Mouse (Mus musculus) cerebellum, postnatal 36 days (tissue): ENCODE results near the gene Tbc1d22a.
A peak's percentile ranks its signal among the peaks of the same experiment; 100 is the strongest.
"Not testable (repeated sequence)": the region's sequence is repeated elsewhere in the genome, so short reads cannot be mapped to it uniquely, and the experiment has no call there.

ENCODE experiments used
- DNase-seq, 2 experiments: peaks; one replicate each; pipeline ENCODE4 v3.0.0; 2021 to 2022; ENCODE audit warnings: mixed read lengths in 2 of 2

Tbc1d22a gene

DNA sequence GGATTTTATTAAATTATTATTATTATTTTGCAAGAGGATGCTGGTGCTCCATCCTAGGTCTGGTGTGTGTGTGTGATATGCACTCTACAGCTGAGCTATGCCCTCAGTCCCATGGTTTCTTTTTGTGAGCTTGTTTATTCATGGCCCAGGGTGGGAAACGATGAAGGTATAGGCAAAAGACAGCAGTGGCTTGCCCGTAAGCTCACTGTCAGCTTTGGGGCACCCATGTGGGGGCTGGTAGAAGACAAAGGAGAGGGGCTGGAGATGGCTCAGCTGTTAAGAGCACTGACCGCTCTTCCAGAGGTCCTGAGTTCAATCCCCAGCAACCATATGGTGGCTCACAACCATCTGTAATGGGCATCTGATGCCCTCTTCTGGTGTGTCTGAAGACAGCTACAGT lies 32.9 kb upstream of the Tbc1d22a start:
- not testable (repeated sequence) for DNase-seq

DNA sequence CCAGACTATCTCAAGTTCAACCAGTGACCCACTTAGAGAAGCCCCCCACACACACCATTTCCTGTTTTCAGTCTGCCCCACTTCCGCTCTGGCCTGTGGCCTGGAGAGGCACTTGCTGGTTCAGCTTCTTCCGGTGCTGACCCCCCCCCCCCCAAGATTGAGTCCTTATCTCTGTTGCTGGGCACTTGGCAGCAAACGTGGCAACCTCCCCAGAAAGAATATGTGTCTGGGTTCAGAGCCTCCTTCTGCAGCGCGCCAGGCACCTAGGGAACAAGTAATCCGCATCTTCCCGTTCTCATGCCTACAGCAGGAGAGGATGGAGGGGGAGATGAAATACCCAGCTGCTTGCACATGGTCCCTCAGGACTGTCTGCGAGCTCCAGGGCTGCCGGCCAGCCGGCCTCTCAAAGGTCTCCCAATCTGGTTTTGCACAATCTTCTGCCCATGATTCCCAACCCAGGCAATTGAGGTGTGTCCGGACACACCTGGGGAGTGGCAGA lies 32.3 kb upstream of the Tbc1d22a start:
- peak in 1 of 2 experiments; percentile 32 for DNase-seq

DNA sequence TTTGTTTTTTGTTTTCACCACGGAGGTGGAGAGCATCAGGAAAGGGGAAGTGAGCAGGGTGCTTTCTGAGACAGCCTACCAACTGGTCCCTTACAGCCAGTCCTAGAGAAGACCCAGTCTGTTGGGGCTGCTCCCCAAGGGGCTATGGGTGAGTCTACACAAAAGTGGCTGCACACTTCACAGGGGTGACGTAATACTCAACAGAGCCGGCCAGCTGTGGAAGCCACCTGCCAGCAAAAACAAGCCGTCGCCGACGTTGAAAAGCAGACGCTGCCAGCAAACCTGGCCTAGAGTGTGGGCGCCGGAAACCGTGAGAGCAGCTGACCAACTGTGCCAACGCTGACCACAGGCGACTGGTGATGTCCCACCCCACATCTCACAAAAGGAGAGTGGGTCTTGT lies 31.6 kb upstream of the Tbc1d22a start:
- peak in 1 of 2 experiments; percentile 38 for DNase-seq

DNA sequence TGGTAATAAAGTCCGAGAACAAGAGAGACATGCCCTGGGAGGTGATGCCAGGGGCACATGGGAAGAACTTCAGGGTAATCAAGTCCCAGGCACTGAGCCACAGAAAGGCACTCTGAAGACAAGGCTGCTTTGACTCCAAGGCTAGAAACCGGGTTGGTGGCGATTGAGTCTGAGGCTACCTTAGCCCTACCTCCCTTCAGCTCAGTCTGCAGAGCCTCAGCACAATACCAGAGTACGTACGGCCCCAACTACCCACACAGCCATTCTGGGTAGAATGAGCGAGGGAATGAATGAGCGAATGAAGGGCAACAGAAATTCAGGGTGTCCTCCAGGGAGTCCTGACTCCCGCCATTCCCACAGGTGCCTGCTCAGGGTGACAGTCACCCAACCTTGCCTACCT lies 30.8 kb upstream of the Tbc1d22a start:
- DNase-seq: no peak

DNA sequence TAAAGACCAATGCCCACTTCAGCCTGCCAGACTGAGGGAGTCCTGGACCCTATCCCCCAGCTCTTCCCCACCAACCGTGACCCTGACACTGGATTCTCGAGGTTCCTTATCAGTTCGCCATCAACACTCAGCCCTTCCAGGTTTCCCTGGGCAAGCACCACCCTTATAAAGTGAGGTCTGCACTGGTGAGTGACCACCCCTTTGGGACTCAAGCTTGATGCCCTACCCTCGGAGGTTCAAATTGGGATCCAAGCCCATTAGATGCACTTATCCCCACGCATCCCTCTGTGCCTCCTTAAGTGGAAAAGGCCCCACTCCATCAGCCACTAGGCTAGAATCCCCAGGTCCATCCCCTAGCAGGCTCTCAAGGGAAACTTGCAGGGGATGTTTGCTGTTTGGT lies 30.2 kb upstream of the Tbc1d22a start:
- DNase-seq: peak in 1 of 2 experiments; percentile 29

DNA sequence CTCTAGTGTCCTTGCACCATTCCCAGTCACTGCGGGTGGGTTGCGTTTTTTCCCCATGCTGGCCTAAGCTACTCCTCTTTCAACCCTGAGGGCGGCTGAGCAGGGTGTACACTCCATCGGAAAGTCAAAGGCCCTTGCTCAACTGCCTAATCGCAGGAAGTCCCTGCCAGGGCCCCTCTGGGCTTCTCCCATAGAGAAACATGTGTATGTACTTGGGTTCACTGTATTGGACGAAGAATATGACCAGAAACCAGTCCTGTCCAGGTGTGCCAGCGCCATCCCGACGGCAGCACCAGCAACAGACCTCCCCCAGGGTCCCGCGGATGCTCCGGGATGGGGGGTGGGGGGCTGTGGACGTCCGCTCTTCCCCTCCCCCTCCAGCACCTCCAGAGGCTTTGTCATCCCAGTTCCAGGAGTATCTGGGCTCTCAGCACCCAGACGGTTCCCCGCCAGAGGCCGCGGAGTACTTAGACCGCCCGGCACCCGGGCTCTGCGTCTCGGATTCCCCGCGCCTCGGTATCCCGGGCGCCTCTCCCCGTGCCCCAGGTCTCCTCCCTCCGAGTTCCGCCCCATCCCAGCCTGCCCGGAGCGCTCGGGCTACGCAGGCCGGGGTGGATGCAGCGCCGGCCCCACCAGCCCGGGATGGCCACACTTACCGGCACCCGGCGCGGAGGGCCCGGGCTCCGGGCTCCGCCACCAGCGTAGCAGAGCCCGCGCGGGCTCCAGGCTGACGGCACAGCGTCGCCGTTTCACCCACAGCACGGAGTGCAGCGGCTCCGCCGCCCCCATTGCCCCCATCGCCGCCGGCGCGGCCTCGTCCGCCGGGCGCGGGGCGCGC lies 29.2 kb upstream of the Tbc1d22a start:
- peak; percentile 52 to 59 for DNase-seq

GRCm38 (mm10) chr15:86185689-86186569 lies 28.3 kb upstream of the Tbc1d22a start, which contains the start of gene Cerk:
TSS of gene Cerk (minus strand) at chr15:86186141.
- peak; percentile 81 to 86 for DNase-seq

- peak; percentile 34 to 45 for DNase-seq
These were observed 27.6 kb upstream of the Tbc1d22a start for GRCm38 (mm10) chr15:86186686-86187085.

- no peak for DNase-seq
These were observed 26.1 kb upstream of the Tbc1d22a start for GRCm38 (mm10) chr15:86188186-86188585.

GRCm38 (mm10) chr15:86188746-86189470 lies 25.4 kb upstream of the Tbc1d22a start:
- DNase-seq: peak; percentile 80

GRCm38 (mm10) chr15:86190387-86190786 lies 23.9 kb upstream of the Tbc1d22a start:
- no peak for DNase-seq

- DNase-seq: no peak
These were observed 22.8 kb upstream of the Tbc1d22a start for GRCm38 (mm10) chr15:86191505-86191904.

- no peak for DNase-seq
These were observed 22.3 kb upstream of the Tbc1d22a start for GRCm38 (mm10) chr15:86191933-86192332.

DNA sequence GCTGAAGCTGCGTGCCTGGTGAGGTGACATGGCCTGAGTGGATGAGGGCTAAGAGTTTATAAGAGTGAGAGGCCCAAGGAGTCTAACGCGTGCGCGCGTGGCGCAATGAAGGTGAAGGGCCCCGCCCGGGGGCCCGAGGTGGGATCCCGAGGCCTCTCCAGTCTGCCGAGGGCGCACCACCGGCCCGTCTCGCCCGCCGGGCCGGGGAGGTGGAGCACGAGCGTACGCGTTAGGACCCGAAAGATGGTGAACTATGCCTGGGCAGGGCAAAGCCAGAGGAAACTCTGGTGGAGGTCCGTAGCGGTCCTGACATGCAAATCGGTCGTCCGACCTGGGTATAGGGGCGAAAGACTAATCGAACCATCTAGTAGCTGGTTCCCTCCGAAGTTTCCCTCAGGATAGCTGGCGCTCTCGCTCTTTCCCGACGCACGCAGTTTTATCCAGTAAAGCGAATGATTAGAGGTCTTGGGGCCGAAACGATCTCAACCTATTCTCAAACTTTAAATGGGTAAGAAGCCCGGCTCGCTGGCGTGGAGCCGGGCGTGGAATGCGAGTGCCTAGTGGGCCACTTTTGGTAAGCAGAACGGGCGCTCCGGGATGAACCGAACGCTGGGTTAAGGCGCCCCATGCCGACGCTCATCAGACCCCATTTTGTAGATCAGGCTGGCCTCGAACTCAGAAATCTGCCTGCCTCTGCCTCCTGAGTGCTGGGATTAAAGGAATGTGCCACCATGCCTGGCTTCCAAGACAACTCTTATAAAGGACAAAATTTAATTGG lies 19.4 kb upstream of the Tbc1d22a start:
- not testable (repeated sequence) for DNase-seq

- DNase-seq: no peak
These were observed 15.2 kb upstream of the Tbc1d22a start for GRCm38 (mm10) chr15:86199052-86199451.

DNA sequence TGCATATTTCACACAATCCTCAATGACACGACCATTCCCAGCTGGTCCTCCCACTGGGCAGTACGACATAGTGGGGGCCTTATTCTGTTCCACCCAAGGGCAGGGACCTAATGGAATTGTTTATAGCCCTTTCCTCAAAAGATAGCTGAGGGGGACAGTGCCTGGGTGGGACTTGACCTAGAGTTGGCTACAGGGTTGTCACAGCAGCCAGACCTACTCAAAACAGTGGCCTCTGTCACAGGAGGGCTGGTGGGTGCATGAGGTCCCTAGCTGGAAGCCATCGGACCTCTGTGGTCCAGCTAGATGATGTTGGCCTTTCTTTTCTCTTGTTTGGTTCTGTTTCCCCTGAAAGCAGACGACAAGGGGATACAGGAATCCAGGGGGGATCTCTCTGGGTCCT lies 14.8 kb upstream of the Tbc1d22a start:
- DNase-seq: no peak

- DNase-seq: no peak
These were observed 14.1 kb upstream of the Tbc1d22a start for GRCm38 (mm10) chr15:86200169-86200568.

DNA sequence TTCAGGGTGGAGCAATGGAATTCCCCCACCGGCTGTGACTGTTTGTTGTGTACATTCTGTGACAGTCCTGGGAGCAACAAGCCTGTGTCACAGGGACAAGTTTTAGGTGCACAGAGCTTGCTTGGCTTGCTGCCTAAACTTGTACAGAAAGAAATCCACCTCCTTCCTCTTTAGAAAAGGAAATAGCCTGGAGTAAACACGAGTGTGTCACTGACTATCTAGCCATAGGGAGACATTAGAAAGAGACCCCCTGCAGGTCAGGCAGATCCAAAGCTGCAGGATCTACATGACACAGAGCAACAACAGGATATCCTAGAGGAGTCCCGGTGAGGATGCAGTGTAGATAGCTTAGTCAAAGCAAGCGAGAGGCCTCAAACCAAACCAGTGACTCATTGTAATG lies 13.2 kb upstream of the Tbc1d22a start:
- DNase-seq: no peak

- no peak for DNase-seq
These were observed 12.4 kb upstream of the Tbc1d22a start for GRCm38 (mm10) chr15:86201696-86202330.

- no peak for DNase-seq
These were observed 11.6 kb upstream of the Tbc1d22a start for GRCm38 (mm10) chr15:86202640-86203039.

- DNase-seq: no peak
These were observed 10.9 kb upstream of the Tbc1d22a start for GRCm38 (mm10) chr15:86203292-86203793.
